Mouse (Mus musculus): ENCODE measurements at regions not wholly inside any gene's neighbourhood (a gene's known extent, or its start where the extent isn't known, plus 50 kb on each side); places are given as distances from the start of the nearest gene placed in this dataset.

DNA sequence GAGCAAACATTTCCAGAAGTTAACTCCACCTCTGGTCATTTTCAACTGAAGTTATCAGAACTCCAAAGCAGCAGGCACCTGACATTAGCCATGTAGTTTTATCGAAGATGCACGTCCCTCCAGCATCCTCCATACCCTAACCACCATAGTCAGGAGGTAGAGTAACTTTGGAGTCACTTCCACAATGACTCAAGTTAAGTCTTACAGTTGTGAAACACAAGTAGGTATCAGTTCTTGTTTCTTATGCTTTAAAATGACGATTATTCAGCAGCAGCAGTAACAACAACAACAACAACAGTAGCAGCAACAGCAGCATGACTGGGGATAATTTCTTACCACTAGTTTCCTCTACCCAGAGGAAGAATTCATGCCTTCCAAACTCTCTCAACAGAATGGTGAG is 51.3 kb upstream of the Tank start:
- TF ChIP-seq SRF (IDR thresholded peaks at IDR 0.05; ENCODE audit: control insufficient read depth, insufficient read length, low read depth): no peak
- TF ChIP-seq CEBPB (IDR thresholded peaks at IDR 0.05; ENCODE audit: insufficient read depth, poor library complexity, severe bottlenecking): no peak
- TF ChIP-seq POLR2AphosphoS2 (IDR thresholded peaks at IDR 0.05; ENCODE audit: insufficient read length, low read depth): no peak
- no peak for TF ChIP-seq USF1 (IDR thresholded peaks at IDR 0.05; ENCODE audit: low read depth)
- TF ChIP-seq TCF12 (IDR thresholded peaks at IDR 0.05; ENCODE audit: insufficient read depth, poor library complexity, severe bottlenecking): no peak
- no peak for TF ChIP-seq E2F4 (IDR thresholded peaks at IDR 0.05; ENCODE audit: insufficient read depth)
- no peak for TF ChIP-seq REST (IDR thresholded peaks at IDR 0.05; ENCODE audit: insufficient read depth, insufficient read length)
- no peak for TF ChIP-seq TCF3 (IDR thresholded peaks at IDR 0.05; ENCODE audit: insufficient read length, low read depth)
- no peak for TF ChIP-seq MYOG (IDR thresholded peaks at IDR 0.05; ENCODE audit: control insufficient read depth in 1 of 3, insufficient read depth in 1 of 3, insufficient read length in 2 of 3, low read depth in 2 of 3)
- no peak for TF ChIP-seq MAX (IDR thresholded peaks at IDR 0.05; ENCODE audit: low read depth)
- no peak for TF ChIP-seq POLR2A (IDR thresholded peaks at IDR 0.05; ENCODE audit: insufficient read length, low read depth)
- no peak for TF ChIP-seq MYOD1 (IDR thresholded peaks at IDR 0.05; ENCODE audit: control insufficient read depth in 1 of 3, insufficient read length in 2 of 3, low read depth in 2 of 3)
- H3ac ChIP-seq (ENCODE audit: control insufficient read depth, insufficient read length): no peak overlapping the region
- no peaks in the 10 kb centered on the region for H3K36me3 ChIP-seq (ENCODE audit: control insufficient read depth, insufficient read depth)
- no peak overlapping the region for H3K4me3 ChIP-seq
- H3K27me3 ChIP-seq (ENCODE audit: control insufficient read depth, insufficient read depth, insufficient read length): no peaks in the 10 kb centered on the region
- no peak overlapping the region for H3K4me2 ChIP-seq (ENCODE audit: low read depth)
- H3K79me2 ChIP-seq (ENCODE audit: control insufficient read depth, insufficient read depth): no peaks in the 10 kb centered on the region

DNA sequence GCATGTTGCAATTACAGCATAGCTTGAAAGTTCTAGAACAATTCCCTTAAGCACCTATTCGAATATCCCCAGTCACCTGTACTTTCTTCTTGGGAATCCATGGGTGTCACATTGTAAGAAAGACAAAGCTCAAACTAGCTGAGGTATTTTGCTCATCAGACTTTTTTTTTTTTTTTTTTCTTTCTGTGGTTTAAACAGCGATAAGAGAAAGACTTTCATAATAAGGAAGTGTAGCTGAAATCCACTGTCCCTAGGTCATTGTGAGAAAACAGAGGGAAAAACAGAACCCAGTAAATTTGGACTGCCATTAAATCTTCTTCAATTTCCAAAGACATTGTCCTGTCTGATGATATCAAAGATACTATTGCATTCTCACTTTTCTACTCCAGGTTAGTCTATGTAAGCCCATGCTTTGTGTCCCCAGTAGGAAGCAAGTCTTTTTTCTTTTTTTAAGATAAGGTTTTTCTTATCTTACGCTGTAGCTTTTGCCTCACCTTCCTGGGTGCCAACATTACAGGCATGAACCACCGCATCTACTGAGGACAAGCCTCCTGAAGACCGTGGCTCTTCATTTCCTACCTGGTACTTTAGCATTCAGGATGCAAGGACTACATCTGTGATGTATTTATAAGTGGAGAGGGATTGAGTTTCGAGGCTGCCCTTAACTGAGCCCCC is 54.2 kb upstream of the Tank start:
- Histone ChIP-seq H3K27me3 (ENCODE audit: control insufficient read depth, insufficient read depth, insufficient read length) (no peaks in the 10 kb centered on the region), H3K36me3 (ENCODE audit: control insufficient read depth, insufficient read depth) (no peaks in the 10 kb centered on the region), H3K79me2 (ENCODE audit: control insufficient read depth, insufficient read depth) (no peaks in the 10 kb centered on the region), H3K4me2 (ENCODE audit: low read depth) (no peak overlapping the region), H3ac (ENCODE audit: control insufficient read depth, insufficient read length) (no peak overlapping the region), H3K4me3 (no peak overlapping the region)
- TF ChIP-seq E2F4 (IDR thresholded peaks at IDR 0.05; ENCODE audit: insufficient read depth) (no peak), MAX (IDR thresholded peaks at IDR 0.05; ENCODE audit: low read depth) (no peak), TCF3 (IDR thresholded peaks at IDR 0.05; ENCODE audit: insufficient read length, low read depth) (no peak), POLR2AphosphoS2 (IDR thresholded peaks at IDR 0.05; ENCODE audit: insufficient read length, low read depth) (no peak), TCF12 (IDR thresholded peaks at IDR 0.05; ENCODE audit: insufficient read depth, poor library complexity, severe bottlenecking) (no peak)

DNA sequence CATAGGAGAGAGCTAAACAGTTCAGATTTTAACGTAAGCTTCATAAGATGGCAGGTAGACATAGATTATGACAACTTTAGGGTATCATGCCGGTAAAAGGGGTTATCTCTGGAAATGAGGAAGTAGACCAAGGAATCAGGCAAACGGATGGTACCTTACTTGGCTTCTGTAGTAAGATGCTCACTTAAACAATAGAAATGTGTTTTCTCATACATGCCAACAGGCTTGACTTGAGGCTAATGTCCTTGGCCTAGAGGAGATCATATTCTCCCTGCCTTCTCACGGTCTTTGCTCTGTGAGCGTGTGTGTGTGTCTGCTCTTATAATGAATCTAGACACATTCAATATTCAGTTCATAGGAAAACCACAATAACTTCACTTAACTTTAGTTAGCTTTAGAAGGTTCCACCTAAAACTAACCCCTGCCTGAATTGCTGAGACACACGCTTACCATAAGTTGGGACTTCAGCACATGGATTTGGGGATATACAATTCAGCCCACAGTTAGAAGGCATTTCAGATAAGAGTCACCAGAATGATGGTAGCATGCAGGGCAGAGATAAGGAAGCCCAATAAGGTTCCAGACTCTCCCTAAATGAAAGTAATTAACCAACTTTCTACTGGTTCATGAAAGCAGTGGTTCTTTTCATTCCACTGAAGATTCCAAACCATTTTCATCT is 63.8 kb upstream of the Tank start:
- Histone ChIP-seq H3K4me2 (ENCODE audit: low read depth) (no peak overlapping the region), H3K36me3 (ENCODE audit: control insufficient read depth, insufficient read depth) (no peaks in the 10 kb centered on the region), H3K27me3 (ENCODE audit: control insufficient read depth, insufficient read depth, insufficient read length) (no peaks in the 10 kb centered on the region), H3K4me3 (no peak overlapping the region), H3K79me2 (ENCODE audit: control insufficient read depth, insufficient read depth) (no peaks in the 10 kb centered on the region), H3ac (ENCODE audit: control insufficient read depth, insufficient read length) (no peak overlapping the region)
- no peak for TF ChIP-seq MAX (IDR thresholded peaks at IDR 0.05; ENCODE audit: low read depth)
- no peak for TF ChIP-seq TCF12 (IDR thresholded peaks at IDR 0.05; ENCODE audit: insufficient read depth, poor library complexity, severe bottlenecking)
- TF ChIP-seq USF1 (IDR thresholded peaks at IDR 0.05; ENCODE audit: low read depth): no peak
- no peak for TF ChIP-seq CEBPB (IDR thresholded peaks at IDR 0.05; ENCODE audit: insufficient read depth, poor library complexity, severe bottlenecking)
- TF ChIP-seq SRF (IDR thresholded peaks at IDR 0.05; ENCODE audit: control insufficient read depth, insufficient read length, low read depth): no peak
- no peak for TF ChIP-seq TCF3 (IDR thresholded peaks at IDR 0.05; ENCODE audit: insufficient read length, low read depth)
- TF ChIP-seq REST (IDR thresholded peaks at IDR 0.05; ENCODE audit: insufficient read depth, insufficient read length): no peak
- no peak for TF ChIP-seq E2F4 (IDR thresholded peaks at IDR 0.05; ENCODE audit: insufficient read depth)
- no peak for TF ChIP-seq POLR2A (IDR thresholded peaks at IDR 0.05; ENCODE audit: insufficient read length, low read depth)
- no peak for TF ChIP-seq MYOG (IDR thresholded peaks at IDR 0.05; ENCODE audit: control insufficient read depth in 1 of 3, insufficient read depth in 1 of 3, insufficient read length in 2 of 3, low read depth in 2 of 3)

DNA sequence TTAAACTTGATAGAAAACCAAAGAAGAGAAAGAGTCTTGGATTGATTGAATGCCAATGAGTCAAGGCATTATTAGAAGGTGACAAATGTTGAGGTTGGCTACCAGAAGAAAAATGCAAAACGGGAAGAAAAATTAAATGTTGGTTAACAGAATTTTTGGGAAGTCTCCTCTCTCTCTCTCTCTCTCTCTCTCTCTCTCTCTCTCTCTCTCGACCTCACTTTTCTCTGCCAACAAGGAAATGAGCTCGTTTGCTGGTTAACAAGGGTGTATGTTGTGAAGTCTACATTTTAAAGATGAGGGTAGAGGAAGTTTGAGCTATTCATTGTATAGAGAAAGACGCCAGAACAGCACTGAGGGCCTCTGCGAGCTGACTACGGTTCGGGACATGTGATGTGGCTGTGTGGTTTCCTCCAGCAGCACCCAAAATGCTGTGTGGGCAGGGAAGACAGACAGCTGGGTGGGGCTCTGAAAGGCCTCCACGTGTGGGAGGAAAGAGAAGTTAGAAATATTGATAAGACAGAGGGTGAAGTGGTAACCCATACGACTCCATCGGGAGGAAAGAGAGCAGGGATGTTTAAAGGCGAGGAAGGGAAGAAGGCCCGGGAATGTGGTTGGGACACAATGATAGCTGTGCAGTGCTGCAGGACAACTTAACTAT is 64.5 kb upstream of the Tank start:
- H3K27me3 ChIP-seq (ENCODE audit: control insufficient read depth, insufficient read depth, insufficient read length): no peaks in the 10 kb centered on the region
- H3K4me2 ChIP-seq (ENCODE audit: low read depth): peak overlapping the region; percentile 37

More for the DNA sequence above, 64.5 kb upstream of the Tank start:
- Histone ChIP-seq H3K79me2 (ENCODE audit: control insufficient read depth, insufficient read depth) (no peaks in the 10 kb centered on the region), H3ac (ENCODE audit: control insufficient read depth, insufficient read length) (no peak overlapping the region), H3K36me3 (ENCODE audit: control insufficient read depth, insufficient read depth) (no peaks in the 10 kb centered on the region), H3K4me3 (no peak overlapping the region)
- TF ChIP-seq REST (IDR thresholded peaks at IDR 0.05; ENCODE audit: insufficient read depth, insufficient read length) (no peak), USF1 (IDR thresholded peaks at IDR 0.05; ENCODE audit: low read depth) (peak; percentile 49), SRF (IDR thresholded peaks at IDR 0.05; ENCODE audit: control insufficient read depth, insufficient read length, low read depth) (no peak), POLR2AphosphoS2 (IDR thresholded peaks at IDR 0.05; ENCODE audit: insufficient read length, low read depth) (no peak), POLR2A (IDR thresholded peaks at IDR 0.05; ENCODE audit: insufficient read length, low read depth) (no peak), MYOD1 (IDR thresholded peaks at IDR 0.05; ENCODE audit: control insufficient read depth in 1 of 3, insufficient read length in 2 of 3, low read depth in 2 of 3) (no peak), MAX (IDR thresholded peaks at IDR 0.05; ENCODE audit: low read depth) (no peak), TCF12 (IDR thresholded peaks at IDR 0.05; ENCODE audit: insufficient read depth, poor library complexity, severe bottlenecking) (no peak)
